Mouse (Mus musculus) forebrain, embryonic 14.5 days (tissue): Measurements from ENCODE around the gene Hyal1. TPM values are rescaled to one million over a fixed set of nuclear protein-coding genes. Genes with fewer than 3 reads are reported as not detected.
A peak's percentile ranks its signal among the peaks of the same experiment; 100 is the strongest.

ENCODE experiments used
- ATAC-seq: fragments of 200-750 bp; cut with Nextera tagmentation; 2 replicates; pipeline ENCODE4 v1.8.0; 2017; ENCODE audit warnings: mild to moderate bottlenecking, moderate library complexity
- DNase-seq: peaks from one replicate; pipeline ENCODE4 v3.0.0-alpha.2; 2015; ENCODE audit warnings: low spot score
- H3K27ac ChIP-seq: fragments of 300-500 bp; sonication (generic); 2 replicates; pipeline ENCODE4 v1.5.1; 2014; ENCODE audit warnings: low read depth, mild to moderate bottlenecking, control low read depth, low read length, moderate library complexity
- H3K27me3 ChIP-seq: fragments of 300-500 bp; sonication (generic); replicated peaks from 2 replicates; pipeline ENCODE4 v1.6.1; 2014; ENCODE audit warnings: low read length, control low read depth, mixed read lengths; ENCODE audit not compliant: control insufficient read depth, insufficient read depth
- H3K36me3 ChIP-seq: fragments of 300-500 bp; sonication (generic); 2 replicates; pipeline ENCODE4 v1.6.1; 2014; ENCODE audit warnings: low read length, control low read depth; ENCODE audit not compliant: control insufficient read depth, insufficient read depth
- H3K4me1 ChIP-seq: fragments of 300-500 bp; sonication (generic); 2 replicates; pipeline ENCODE4 v1.6.1; 2014; ENCODE audit warnings: antibody characterized with exemption, low read length, control low read depth; ENCODE audit not compliant: control insufficient read depth, insufficient read depth
- H3K4me2 ChIP-seq: fragments of 300-500 bp; sonication (generic); 2 replicates; pipeline ENCODE4 v1.6.1; 2014; ENCODE audit warnings: mild to moderate bottlenecking, control low read depth, low read length
- H3K4me3 ChIP-seq: fragments of 300-500 bp; sonication (generic); 2 replicates; pipeline ENCODE4 v1.5.1; 2014; ENCODE audit warnings: low read depth, low read length, control low read depth
- H3K9ac ChIP-seq: fragments of 300-500 bp; sonication (generic); 2 replicates; pipeline ENCODE4 v1.6.1; 2014; ENCODE audit warnings: mild to moderate bottlenecking, low read length, control low read depth, moderate library complexity
- H3K9me3 ChIP-seq: fragments of 300-500 bp; sonication (generic); replicated peaks from 2 replicates; pipeline ENCODE4 v1.6.1; 2016; ENCODE audit warnings: low read length, control low read depth, mixed read lengths; ENCODE audit not compliant: control insufficient read depth
- WGBS: fragments of 180-500 bp; shearing (Covaris S2); extraction: QIAGEN DNeasy Blood & Tissue Kit; methylation state at CpG from one replicate; pipeline ENCODE4 v1.1.7; 2014; 5-methylcytosine and 5-hydroxymethylcytosine counted together
- polyA plus RNA-seq: library from polyadenylated mRNA; unstranded; fragments of >200 nt; fragmentation: Nextera tagmentation; extraction: Ambion mirVana; gene quantifications from 2 replicates; pipeline ENCODE4 v1.2.1, GENCODE M21; 2014

The Hyal1 gene
- polyA plus RNA-seq, 1 experiment from 2014 or later = 2.6 TPM

GRCm38 (mm10) chr9:107566855-107567254 lies 9.9 kb upstream of the Hyal1 start:
- H3K27me3 ChIP-seq = no peaks in the 10 kb centered on the region
- no peak overlapping the region for H3K27ac ChIP-seq
- no peak overlapping the region for H3K4me2 ChIP-seq
- H3K9me3 ChIP-seq = no peaks in the 10 kb centered on the region
- ATAC-seq (no peak), DNase-seq (no peak)
- peaks cover 31% of the 10 kb centered on the region for H3K4me1 ChIP-seq
- 64% methylated on average over 3 of the region's 3 CpGs for WGBS
- H3K4me3 ChIP-seq = no peak overlapping the region
- no peak overlapping the region for H3K9ac ChIP-seq
- peaks cover 41% of the 10 kb centered on the region for H3K36me3 ChIP-seq

DNA sequence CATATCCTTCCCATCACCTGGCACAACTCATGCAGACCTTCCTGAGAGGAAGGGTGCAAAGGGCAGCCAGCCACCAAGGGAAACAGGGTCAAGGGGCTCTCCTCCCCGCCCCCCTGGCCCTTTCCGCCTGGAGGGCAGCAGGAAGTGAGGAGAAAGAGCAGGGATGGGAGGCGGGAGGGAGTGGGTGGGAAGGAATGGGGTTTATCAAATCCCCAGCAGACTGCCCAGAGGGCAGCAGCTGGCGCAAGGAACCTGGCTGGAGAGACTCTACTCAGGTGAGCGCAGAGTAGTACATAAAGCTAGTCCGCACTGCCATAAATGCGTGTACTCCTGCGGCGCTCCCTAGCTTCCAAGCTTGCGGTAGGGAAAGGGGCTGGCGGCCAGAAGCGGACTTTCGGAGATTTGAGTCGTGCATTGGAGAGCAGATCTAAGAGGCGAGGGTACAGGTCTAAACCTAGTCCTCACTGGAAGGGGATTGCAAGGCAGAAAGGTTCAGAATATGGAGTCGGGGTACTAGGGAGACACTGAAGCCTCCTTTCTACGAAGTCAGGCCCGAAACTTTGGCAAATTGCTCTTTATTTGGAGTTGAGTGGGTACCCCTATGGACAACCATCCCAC lies 8.9 kb upstream of the Hyal1 start, which contains the start of gene Hyal2:
Gene Hyal2 (plus strand): TSS at position 244 of the 618 bp plus-strand sequence.
- H3K4me2 ChIP-seq = peak within 1 kb of the TSS; percentile 92
- peak within 1 kb of the TSS; percentile 88 for H3K4me3 ChIP-seq
- H3K36me3 ChIP-seq = peaks cover 43% of the 10 kb centered on the region
- H3K27ac ChIP-seq = peak within 1 kb of the TSS; percentile 77
- ATAC-seq (no peak), DNase-seq (no peak)
- H3K9me3 ChIP-seq = no peaks in the 10 kb centered on the region
- peaks cover 31% of the 10 kb centered on the region for H3K4me1 ChIP-seq
- H3K9ac ChIP-seq = peak within 1 kb of the TSS; percentile 92
- 4% methylated on average over 18 of the region's 18 CpGs for WGBS
- no peaks in the 10 kb centered on the region for H3K27me3 ChIP-seq

DNA sequence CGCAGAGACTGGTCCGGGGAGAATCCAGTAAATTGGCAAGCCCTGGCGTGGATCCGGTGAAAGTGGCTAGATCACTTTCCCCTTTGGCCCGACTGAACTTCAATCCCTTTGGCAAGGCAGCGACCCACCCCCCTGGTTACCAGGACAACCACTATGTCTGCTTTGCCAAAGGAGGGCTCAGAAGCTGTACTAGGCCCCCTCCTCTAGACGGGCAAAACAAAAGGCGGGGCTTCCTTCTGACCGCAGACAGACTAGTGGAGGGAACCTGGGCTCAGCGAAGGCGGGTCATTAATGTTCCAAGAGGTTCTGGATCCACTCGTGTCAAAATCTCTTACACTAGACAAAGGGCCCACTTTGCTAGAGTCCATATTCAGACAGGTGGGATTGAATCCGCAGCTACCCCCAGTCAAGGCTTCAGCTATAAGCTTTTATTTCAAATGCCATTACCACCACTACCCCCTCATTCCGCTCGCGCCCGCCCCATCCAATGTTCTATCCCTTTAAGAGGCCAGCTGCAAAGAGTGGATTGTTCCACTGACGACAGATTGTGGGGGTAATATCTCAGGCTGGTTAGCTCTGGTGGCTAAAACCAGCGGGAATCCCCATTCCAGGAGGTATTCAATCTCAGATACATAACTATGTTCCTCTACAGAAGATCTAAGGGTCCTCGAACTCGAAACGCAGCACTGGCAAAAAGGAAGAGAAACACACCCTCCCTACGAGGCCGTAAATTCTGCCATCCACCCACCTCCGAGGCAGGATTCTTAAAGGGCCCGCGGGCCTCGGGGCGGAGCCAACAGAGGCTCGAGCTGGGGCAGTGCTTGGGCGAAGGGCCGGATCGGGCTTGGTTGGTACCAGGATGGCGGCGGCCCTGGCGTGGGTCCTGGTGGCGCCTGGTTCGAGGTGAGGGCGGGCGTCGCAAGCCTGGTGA lies 8.1 kb upstream of the Hyal1 start:
- H3K4me2 ChIP-seq = peak overlapping the region; percentile 92
- peaks cover 51% of the 10 kb centered on the region for H3K36me3 ChIP-seq
- DNase-seq = peak; percentile 95
- peak overlapping the region; percentile 77 for H3K27ac ChIP-seq
- H3K4me3 ChIP-seq = peak overlapping the region; percentile 88
- peak; percentile 91 for ATAC-seq
- no peaks in the 10 kb centered on the region for H3K27me3 ChIP-seq
- H3K4me1 ChIP-seq = peaks cover 29% of the 10 kb centered on the region
- H3K9me3 ChIP-seq = no peaks in the 10 kb centered on the region
- H3K9ac ChIP-seq = peak overlapping the region; percentile 92
- under 1% methylated on average over 41 of the region's 41 CpGs for WGBS

DNA sequence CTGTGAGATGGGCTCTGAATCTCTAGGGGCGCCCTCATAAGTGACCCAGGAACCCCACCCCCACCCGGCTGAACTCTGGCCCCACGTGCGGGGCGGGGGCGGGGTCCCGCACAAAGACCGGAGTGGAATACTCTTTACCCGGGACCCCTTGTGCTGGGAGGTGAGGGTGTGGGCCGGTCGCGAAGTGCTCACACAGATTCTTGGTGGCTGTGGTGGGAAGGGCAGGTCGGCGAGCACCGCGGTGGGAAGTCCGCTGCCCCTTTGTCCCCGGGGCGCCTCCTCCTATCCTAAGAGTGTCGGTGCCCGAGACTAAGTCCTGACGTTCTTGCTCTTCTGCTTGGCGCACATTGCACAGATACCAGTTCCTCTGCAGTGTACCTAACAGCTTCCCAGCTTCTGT lies 7.5 kb upstream of the Hyal1 start:
- Histone ChIP-seq H3K4me3 (peak overlapping the region; percentile 88), H3K4me2 (peak overlapping the region; percentile 92), H3K27me3 (no peaks in the 10 kb centered on the region), H3K4me1 (peaks cover 25% of the 10 kb centered on the region), H3K9me3 (no peaks in the 10 kb centered on the region), H3K36me3 (peaks cover 54% of the 10 kb centered on the region), H3K27ac (peak overlapping the region; percentile 77), H3K9ac (peak overlapping the region; percentile 92)
- 1% methylated on average over 23 of the region's 23 CpGs for WGBS
- DNase-seq (no peak), ATAC-seq (peak; percentile 25)

- Histone ChIP-seq H3K9me3 (no peaks in the 10 kb centered on the region), H3K36me3 (peaks cover 52% of the 10 kb centered on the region), H3K27ac (peak overlapping the region; percentile 77; the same call in 1 of the 2 replicates), H3K4me3 (peak overlapping the region; percentile 88), H3K27me3 (no peaks in the 10 kb centered on the region), H3K9ac (peak overlapping the region; percentile 92), H3K4me1 (peaks cover 25% of the 10 kb centered on the region), H3K4me2 (peak overlapping the region; percentile 92)
- no peak for DNase-seq
- WGBS = 31% methylated on average over 13 of the region's 13 CpGs
- no peak for ATAC-seq
These were observed 6.7 kb upstream of the Hyal1 start for GRCm38 (mm10) chr9:107570016-107570415.

GRCm38 (mm10) chr9:107570845-107571244 lies 5.9 kb upstream of the Hyal1 start:
- Histone ChIP-seq H3K4me2 (peak overlapping the region; percentile 92), H3K36me3 (peaks cover 46% of the 10 kb centered on the region), H3K4me1 (peaks cover 25% of the 10 kb centered on the region), H3K27ac (no peak overlapping the region; the same call in 1 of the 2 replicates), H3K27me3 (no peaks in the 10 kb centered on the region), H3K4me3 (peak overlapping the region; percentile 88; the same call in 1 of the 2 replicates), H3K9me3 (no peaks in the 10 kb centered on the region), H3K9ac (peak overlapping the region; percentile 92)
- DNase-seq = no peak
- 92% methylated on average over 21 of the region's 21 CpGs for WGBS
- no peak for ATAC-seq

DNA sequence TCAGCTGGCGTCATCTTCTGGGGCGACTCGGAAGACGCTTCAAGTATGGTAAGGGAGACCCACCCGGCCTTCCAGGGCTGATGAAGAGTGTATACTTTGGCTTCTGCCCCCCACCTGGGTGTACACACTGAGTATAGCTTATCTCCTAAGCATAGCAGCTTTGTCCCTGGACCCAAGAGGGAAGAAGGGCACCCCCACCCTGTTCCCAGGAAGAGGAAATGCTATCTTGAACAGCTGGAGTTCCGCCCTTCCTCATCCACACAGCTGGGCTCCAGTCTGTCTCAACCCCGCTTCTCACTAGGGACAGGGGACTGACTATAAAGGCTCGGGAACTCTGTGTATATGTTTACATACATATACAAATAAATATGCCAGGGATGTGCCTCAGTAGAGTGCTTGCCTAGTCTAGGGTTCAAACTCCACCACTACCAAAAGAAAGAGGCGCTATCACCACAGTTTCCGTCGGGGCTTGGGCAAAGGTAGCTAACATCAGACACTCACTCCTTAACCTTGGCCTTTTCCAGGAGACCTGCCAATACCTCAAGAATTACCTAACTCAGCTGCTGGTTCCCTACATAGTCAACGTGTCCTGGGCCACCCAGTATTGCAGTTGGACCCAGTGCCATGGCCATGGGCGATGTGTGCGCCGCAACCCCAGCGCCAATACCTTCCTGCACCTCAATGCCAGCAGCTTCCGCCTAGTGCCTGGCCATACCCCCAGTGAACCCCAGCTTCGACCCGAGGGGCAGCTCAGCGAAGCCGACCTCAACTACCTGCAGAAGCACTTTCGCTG lies 5.0 kb upstream of the Hyal1 start:
- ATAC-seq (no peak), DNase-seq (no peak)
- Histone ChIP-seq H3K9me3 (no peaks in the 10 kb centered on the region), H3K4me3 (no peak overlapping the region), H3K4me1 (peaks cover 25% of the 10 kb centered on the region), H3K36me3 (peaks cover 39% of the 10 kb centered on the region), H3K27me3 (no peaks in the 10 kb centered on the region), H3K27ac (no peak overlapping the region), H3K4me2 (no peak overlapping the region), H3K9ac (no peak overlapping the region)
- 94% methylated on average over 22 of the region's 22 CpGs for WGBS

DNA sequence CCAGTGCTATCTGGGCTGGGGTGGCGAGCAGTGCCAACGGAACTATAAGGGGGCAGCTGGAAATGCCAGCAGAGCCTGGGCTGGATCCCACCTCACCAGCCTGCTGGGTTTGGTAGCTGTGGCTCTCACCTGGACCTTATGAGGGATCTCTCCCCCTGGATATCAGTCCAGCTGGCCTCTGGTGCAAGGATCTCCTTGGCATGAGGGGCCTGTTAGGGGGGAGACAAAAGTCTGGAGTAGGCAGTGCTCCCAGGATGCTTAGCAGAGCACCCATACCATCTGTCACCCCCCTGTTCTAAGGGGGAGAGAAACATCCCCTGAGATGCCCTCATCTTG lies 4.4 kb upstream of the Hyal1 start:
- Histone ChIP-seq H3K27ac (no peak overlapping the region), H3K4me3 (no peak overlapping the region), H3K27me3 (no peaks in the 10 kb centered on the region), H3K4me2 (no peak overlapping the region), H3K9ac (no peak overlapping the region), H3K4me1 (peaks cover 25% of the 10 kb centered on the region), H3K36me3 (peaks cover 39% of the 10 kb centered on the region), H3K9me3 (no peaks in the 10 kb centered on the region)
- DNase-seq (no peak), ATAC-seq (no peak)
- WGBS = 97% methylated on average over 2 of the region's 2 CpGs
